Mouse (Mus musculus): ENCODE data around the gene Rsph1. TPM values are rescaled to one million over a fixed set of nuclear protein-coding genes. Genes with fewer than 3 reads are reported as not detected.

Rsph1 gene
- polyA plus RNA-seq, 1 experiment from 2014 or later = 0.40 TPM

GRCm38 (mm10) chr17:31262715-31263114 lies 14.5 kb downstream of the Rsph1 start:
- H3K9me3 ChIP-seq = no peaks in the 10 kb centered on the region
- no peak overlapping the region for H3K4me3 ChIP-seq (replicated peaks)
- no peaks in the 10 kb centered on the region for H3K36me3 ChIP-seq
- no peak overlapping the region for H3K9ac ChIP-seq (replicated peaks)
- H3K27ac ChIP-seq = no peak overlapping the region
- no peak overlapping the region for H3K4me2 ChIP-seq
- 78% methylated on average over 5 of the region's 5 CpGs for WGBS
- H3K27me3 ChIP-seq = no peaks in the 10 kb centered on the region
- peaks cover 12% of the 10 kb centered on the region for H3K4me1 ChIP-seq (replicated peaks)
- ATAC-seq (ENCODE audit: insufficient number of reproducible peaks, insufficient read depth, low FRiP score, low TSS enrichment, low read depth) = no peak

DNA sequence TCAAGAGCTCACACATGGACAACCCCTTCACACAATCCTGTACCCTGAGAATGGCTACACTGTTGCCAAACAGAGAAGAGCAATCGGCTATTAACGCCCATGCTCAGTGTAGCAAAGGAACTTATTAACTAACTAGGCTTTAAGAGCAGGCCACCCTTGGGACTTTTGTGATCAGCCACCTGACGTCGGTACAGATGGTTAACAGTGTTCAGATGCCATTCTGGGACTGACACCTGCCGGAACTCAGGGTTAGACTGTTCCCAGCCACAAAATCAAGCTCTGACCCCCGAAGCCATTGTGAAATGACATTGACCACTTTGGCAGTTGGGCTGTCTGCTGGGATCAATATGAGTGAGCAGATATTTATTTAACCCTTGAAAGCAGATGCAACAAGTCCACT lies 15.8 kb downstream of the Rsph1 start:
- no peak overlapping the region for H3K4me3 ChIP-seq (replicated peaks)
- no peaks in the 10 kb centered on the region for H3K27me3 ChIP-seq
- H3K36me3 ChIP-seq = no peaks in the 10 kb centered on the region
- H3K9me3 ChIP-seq = no peaks in the 10 kb centered on the region
- H3K4me1 ChIP-seq (replicated peaks) = peaks cover 12% of the 10 kb centered on the region
- H3K27ac ChIP-seq = no peak overlapping the region
- no peak overlapping the region for H3K4me2 ChIP-seq
- no peak for ATAC-seq (ENCODE audit: insufficient number of reproducible peaks, insufficient read depth, low FRiP score, low TSS enrichment, low read depth)
- WGBS = 75% methylated on average over 6 of the region's 6 CpGs
- H3K9ac ChIP-seq (replicated peaks) = no peak overlapping the region

- no peak for ATAC-seq (ENCODE audit: insufficient number of reproducible peaks, insufficient read depth, low FRiP score, low TSS enrichment, low read depth)
- no peaks in the 10 kb centered on the region for H3K9me3 ChIP-seq
- H3K4me1 ChIP-seq (replicated peaks) = peaks cover 11% of the 10 kb centered on the region
- H3K9ac ChIP-seq (replicated peaks) = no peak overlapping the region
- no peak overlapping the region for H3K4me3 ChIP-seq (replicated peaks)
- H3K4me2 ChIP-seq = no peak overlapping the region
- WGBS = 74% methylated on average over 7 of the region's 7 CpGs
- H3K27me3 ChIP-seq = no peaks in the 10 kb centered on the region
- no peaks in the 10 kb centered on the region for H3K36me3 ChIP-seq
- H3K27ac ChIP-seq = no peak overlapping the region
Observed at GRCm38 (mm10) chr17:31260430-31260829, 16.8 kb downstream of the Rsph1 start.

DNA sequence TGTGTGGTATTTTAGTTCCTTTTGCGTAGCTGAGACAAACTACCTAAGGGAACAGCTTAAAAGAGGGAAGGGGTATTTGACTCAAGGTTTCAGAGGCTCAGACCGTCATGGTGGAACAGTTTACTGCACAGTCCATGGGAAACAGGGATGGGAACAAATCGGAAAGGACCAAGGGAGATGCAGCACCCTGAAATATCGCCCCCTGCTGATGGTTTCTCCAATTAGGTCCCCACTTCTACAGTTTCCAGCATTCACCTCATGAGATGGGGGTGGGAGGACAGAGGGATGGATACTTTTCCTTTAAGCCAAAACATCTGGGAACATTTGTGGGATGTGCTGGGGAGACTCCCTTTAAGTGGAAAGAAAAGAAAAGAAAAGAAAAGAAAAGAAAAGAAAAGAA lies 17.4 kb downstream of the Rsph1 start:
- Histone ChIP-seq H3K36me3 (no peaks in the 10 kb centered on the region), H3K9ac (replicated peaks) (no peak overlapping the region), H3K9me3 (no peaks in the 10 kb centered on the region), H3K4me2 (no peak overlapping the region), H3K27ac (no peak overlapping the region), H3K27me3 (no peaks in the 10 kb centered on the region), H3K4me1 (replicated peaks) (peaks cover 7% of the 10 kb centered on the region), H3K4me3 (replicated peaks) (no peak overlapping the region)
- no peak for ATAC-seq (ENCODE audit: insufficient number of reproducible peaks, insufficient read depth, low FRiP score, low TSS enrichment, low read depth)
- WGBS = 78% methylated on average over 4 of the region's 4 CpGs

DNA sequence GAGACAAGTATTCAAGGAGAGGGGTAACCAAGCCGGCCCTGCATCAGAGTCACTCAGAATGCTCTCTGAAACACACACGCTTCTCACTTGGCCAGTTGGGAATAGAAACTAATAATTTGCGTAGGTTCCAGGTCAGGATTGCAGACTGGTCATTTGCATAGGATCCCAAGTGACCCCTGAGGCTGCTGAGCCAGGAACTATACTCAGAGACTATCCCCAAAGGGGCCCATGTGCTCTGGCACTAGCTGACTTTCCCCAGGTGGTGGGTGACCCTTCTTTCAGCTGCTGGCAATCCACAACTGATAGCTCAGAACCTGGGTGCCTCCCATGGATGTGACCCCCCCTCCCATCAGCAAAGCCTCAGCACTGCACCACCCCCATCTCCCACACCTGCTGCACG lies 18.0 kb downstream of the Rsph1 start:
- Histone ChIP-seq H3K4me2 (no peak overlapping the region), H3K9me3 (no peaks in the 10 kb centered on the region), H3K9ac (replicated peaks) (no peak overlapping the region), H3K27ac (no peak overlapping the region), H3K27me3 (no peaks in the 10 kb centered on the region), H3K4me1 (replicated peaks) (peaks cover 8% of the 10 kb centered on the region; the same call in 1 of the 2 replicates), H3K36me3 (no peaks in the 10 kb centered on the region), H3K4me3 (replicated peaks) (no peak overlapping the region)
- WGBS = 72% methylated on average over 4 of the region's 4 CpGs
- ATAC-seq (ENCODE audit: insufficient number of reproducible peaks, insufficient read depth, low FRiP score, low TSS enrichment, low read depth) = no peak

GRCm38 (mm10) chr17:31258310-31258865 lies 18.8 kb downstream of the Rsph1 start:
- H3K9ac ChIP-seq (replicated peaks) = no peak overlapping the region
- peaks cover 13% of the 10 kb centered on the region for H3K4me1 ChIP-seq (replicated peaks)
- no peak for ATAC-seq (ENCODE audit: insufficient number of reproducible peaks, insufficient read depth, low FRiP score, low TSS enrichment, low read depth)
- no peak overlapping the region for H3K27ac ChIP-seq
- no peak overlapping the region for H3K4me3 ChIP-seq (replicated peaks)
- WGBS = 85% methylated on average over 9 of the region's 9 CpGs
- H3K9me3 ChIP-seq = no peaks in the 10 kb centered on the region
- no peak overlapping the region for H3K4me2 ChIP-seq
- no peaks in the 10 kb centered on the region; the same call in 1 of the 2 replicates for H3K27me3 ChIP-seq
- H3K36me3 ChIP-seq = no peaks in the 10 kb centered on the region

- no peak overlapping the region for H3K4me3 ChIP-seq (replicated peaks)
Observed at GRCm38 (mm10) chr17:31257898-31258297, 19.3 kb downstream of the Rsph1 start.

DNA sequence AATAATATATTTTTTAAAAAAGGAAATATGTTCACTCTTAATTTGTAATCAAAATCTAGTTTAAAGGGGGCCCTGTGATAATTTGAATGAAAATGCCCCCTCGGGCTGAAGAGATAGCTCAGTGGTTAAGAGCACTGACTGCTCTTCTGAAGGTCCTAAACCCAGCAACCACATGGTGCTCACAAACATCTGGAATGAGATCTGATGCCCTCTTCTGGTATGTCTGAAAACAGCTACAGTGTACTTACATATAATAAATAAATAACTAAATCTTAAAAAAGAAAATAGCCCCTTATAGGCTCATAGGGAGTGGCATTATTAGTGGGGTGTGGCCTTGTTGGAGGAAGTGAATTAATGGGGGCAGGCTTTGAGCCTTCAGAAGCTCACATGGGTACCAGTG lies 20.0 kb downstream of the Rsph1 start:
- WGBS = 88% methylated on average over 1 of the region's 1 CpGs
- H3K4me3 ChIP-seq (replicated peaks) = no peak overlapping the region
- H3K9ac ChIP-seq (replicated peaks) = no peak overlapping the region
- no peak overlapping the region for H3K27ac ChIP-seq
- no peak for ATAC-seq (ENCODE audit: insufficient number of reproducible peaks, insufficient read depth, low FRiP score, low TSS enrichment, low read depth)
- no peaks in the 10 kb centered on the region for H3K36me3 ChIP-seq
- H3K4me2 ChIP-seq = no peak overlapping the region
- peaks cover 13% of the 10 kb centered on the region for H3K4me1 ChIP-seq (replicated peaks)
- H3K9me3 ChIP-seq = no peaks in the 10 kb centered on the region
- H3K27me3 ChIP-seq = no peaks in the 10 kb centered on the region; the same call in 1 of the 2 replicates

More at GRCm38 (mm10) chr17:31257898-31258297, 19.3 kb downstream of the Rsph1 start:
- H3K27me3 ChIP-seq = no peaks in the 10 kb centered on the region; the same call in 1 of the 2 replicates
- 88% methylated on average over 12 of the region's 12 CpGs for WGBS
- no peak overlapping the region for H3K9ac ChIP-seq (replicated peaks)
- no peak overlapping the region for H3K27ac ChIP-seq
- H3K4me1 ChIP-seq (replicated peaks) = peaks cover 13% of the 10 kb centered on the region
- H3K36me3 ChIP-seq = no peaks in the 10 kb centered on the region
- ATAC-seq (ENCODE audit: insufficient number of reproducible peaks, insufficient read depth, low FRiP score, low TSS enrichment, low read depth) = no peak
- H3K9me3 ChIP-seq = no peaks in the 10 kb centered on the region
- H3K4me2 ChIP-seq = no peak overlapping the region

DNA sequence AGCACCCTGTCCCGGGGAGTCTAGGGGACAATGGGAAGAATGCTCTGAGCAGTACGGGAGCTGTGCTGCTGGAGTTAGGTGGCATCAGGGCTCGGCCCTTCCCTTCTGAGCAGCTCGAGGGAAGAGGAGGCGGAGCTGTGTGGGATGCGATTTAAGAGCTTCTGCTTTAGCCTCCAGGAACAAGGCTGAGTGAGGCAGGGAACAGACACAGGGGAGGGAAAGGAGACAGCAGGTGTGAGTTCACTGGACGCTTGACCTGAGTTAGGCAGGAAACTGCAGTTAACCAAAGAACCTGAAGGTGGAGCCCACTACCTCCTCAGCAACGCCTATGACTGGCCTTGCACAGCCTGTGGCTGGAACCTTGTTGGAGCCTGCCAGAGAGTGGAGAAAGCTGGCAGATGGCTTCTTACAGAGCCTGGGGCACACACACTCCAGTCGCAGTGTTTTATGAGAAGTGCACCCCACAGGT lies 22.7 kb downstream of the Rsph1 start:
- Histone ChIP-seq H3K27ac (no peak overlapping the region), H3K4me2 (no peak overlapping the region), H3K9ac (replicated peaks) (no peak overlapping the region), H3K27me3 (no peaks in the 10 kb centered on the region; the same call in 1 of the 2 replicates), H3K4me3 (replicated peaks) (no peak overlapping the region), H3K36me3 (no peaks in the 10 kb centered on the region), H3K4me1 (replicated peaks) (peaks cover 13% of the 10 kb centered on the region), H3K9me3 (no peaks in the 10 kb centered on the region)
- peak; percentile 66; the same call in 1 of the 2 replicates for ATAC-seq (ENCODE audit: insufficient number of reproducible peaks, insufficient read depth, low FRiP score, low TSS enrichment, low read depth)
- 14% methylated on average over 9 of the region's 9 CpGs for WGBS

DNA sequence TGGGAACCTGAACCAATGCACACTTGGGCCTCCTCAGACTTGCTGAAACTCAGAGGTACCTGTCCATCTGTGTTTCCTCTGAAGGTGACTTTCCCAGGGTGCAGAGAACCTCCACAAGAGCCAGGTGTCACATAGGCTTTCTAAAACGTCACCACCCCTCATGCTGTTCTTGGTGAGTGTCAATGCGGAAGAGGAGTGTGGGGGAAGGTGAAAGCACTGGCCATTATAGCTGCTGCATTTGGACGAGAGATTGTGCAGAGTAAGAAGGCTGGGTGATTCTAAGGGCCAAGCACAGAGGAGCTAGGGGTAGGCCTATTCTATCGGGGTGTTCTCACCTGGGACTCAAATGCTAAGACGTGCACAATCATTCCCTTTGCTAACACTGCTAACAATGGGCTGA lies 23.2 kb downstream of the Rsph1 start:
- Histone ChIP-seq H3K4me1 (replicated peaks) (peaks cover 13% of the 10 kb centered on the region), H3K4me2 (no peak overlapping the region), H3K9me3 (no peaks in the 10 kb centered on the region), H3K27me3 (no peaks in the 10 kb centered on the region; the same call in 1 of the 2 replicates), H3K27ac (no peak overlapping the region), H3K9ac (replicated peaks) (no peak overlapping the region), H3K4me3 (replicated peaks) (no peak overlapping the region), H3K36me3 (no peaks in the 10 kb centered on the region)
- 61% methylated on average over 5 of the region's 5 CpGs for WGBS
- no peak for ATAC-seq (ENCODE audit: insufficient number of reproducible peaks, insufficient read depth, low FRiP score, low TSS enrichment, low read depth)

DNA sequence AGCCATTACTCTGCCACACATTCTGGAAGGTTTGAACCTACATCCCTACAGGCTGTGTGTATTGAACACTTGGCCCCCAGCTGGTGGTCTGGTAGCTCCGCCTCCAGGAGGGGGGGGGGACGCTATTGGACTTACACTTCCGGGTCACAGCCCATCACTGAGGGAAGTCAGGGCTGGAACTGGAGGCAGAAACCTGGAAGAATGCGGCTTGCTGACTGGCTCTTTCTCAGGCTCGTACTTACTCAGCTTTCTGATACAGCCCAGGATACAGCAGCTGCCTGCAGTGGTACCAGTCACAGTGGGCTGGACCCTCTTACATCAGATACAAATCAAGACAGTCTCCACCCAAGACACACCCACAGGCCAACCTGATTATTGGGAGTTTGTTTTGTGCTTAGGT lies 30.0 kb downstream of the Rsph1 start:
- no peak overlapping the region for H3K9ac ChIP-seq (replicated peaks)
- no peak overlapping the region for H3K4me2 ChIP-seq
- H3K27ac ChIP-seq = no peak overlapping the region
- 26% methylated on average over 5 of the region's 5 CpGs for WGBS
- no peak for ATAC-seq (ENCODE audit: insufficient number of reproducible peaks, insufficient read depth, low FRiP score, low TSS enrichment, low read depth)
- no peak overlapping the region for H3K4me3 ChIP-seq (replicated peaks)
- no peaks in the 10 kb centered on the region for H3K9me3 ChIP-seq
- H3K4me1 ChIP-seq (replicated peaks) = no peaks in the 10 kb centered on the region
- no peaks in the 10 kb centered on the region for H3K36me3 ChIP-seq
- no peaks in the 10 kb centered on the region for H3K27me3 ChIP-seq

DNA sequence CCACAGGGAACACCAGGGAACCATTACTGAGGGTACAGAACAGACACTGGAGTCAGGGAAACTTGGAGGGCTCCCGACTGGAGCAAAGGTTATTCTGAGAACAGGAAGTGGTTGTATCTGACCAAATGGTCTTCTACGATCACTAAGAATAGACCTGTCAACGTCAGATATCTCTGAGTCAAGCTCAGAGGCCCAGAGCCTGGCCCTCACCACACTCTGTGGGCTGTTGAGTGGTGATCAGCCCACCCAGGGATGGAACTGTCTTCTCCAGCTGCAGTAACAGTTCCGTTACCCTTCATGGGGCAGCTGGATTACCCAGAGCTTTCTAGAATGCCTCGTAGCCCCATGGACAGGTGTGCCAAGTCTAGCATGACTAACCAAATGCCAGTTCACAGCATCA lies 31.9 kb downstream of the Rsph1 start:
- Histone ChIP-seq H3K36me3 (no peaks in the 10 kb centered on the region), H3K27ac (no peak overlapping the region), H3K27me3 (no peaks in the 10 kb centered on the region), H3K4me1 (replicated peaks) (no peaks in the 10 kb centered on the region), H3K4me3 (replicated peaks) (no peak overlapping the region), H3K9ac (replicated peaks) (no peak overlapping the region), H3K9me3 (no peaks in the 10 kb centered on the region), H3K4me2 (no peak overlapping the region)
- no peak for ATAC-seq (ENCODE audit: insufficient number of reproducible peaks, insufficient read depth, low FRiP score, low TSS enrichment, low read depth)
- 84% methylated on average over 5 of the region's 5 CpGs for WGBS
